Mouse (Mus musculus): ENCODE data around the gene Fam135a.

DNA sequence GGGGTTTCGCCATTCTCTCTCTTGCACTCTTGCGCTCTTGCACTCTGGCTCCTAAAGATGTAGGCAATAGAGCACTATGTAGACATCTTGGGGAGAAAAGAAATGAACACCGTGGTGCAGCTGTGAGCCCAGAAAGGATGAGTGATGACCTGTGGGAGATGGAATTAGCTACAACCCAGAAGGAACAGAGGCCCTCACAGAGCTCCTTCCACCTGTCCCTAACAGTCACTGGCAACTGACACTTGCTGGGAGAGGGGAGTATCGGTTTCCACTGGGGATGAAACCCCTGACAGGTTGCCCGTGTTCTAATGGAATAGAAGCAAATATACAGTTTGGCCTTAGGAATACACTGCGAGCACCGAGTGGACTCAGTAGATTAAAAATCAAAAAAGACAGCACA lies 31.3 kb downstream of the Fam135a start:
- TF ChIP-seq POLR2A (IDR thresholded peaks at IDR 0.05; ENCODE audit: borderline replicate concordance, extremely low read depth, insufficient read depth, insufficient read length, poor library complexity, severe bottlenecking) (no peak), CTCF (IDR thresholded peaks at IDR 0.05; ENCODE audit: borderline replicate concordance, extremely low read depth, insufficient read depth, insufficient read length) (no peak)

All from brain, embryonic 14.5 days (tissue).